Mouse (Mus musculus) midbrain, embryonic 12.5 days (tissue): ENCODE results near the gene Nav1. TPM values are rescaled to one million over a fixed set of nuclear protein-coding genes. Genes with fewer than 3 reads are reported as not detected.

Experiments
- ATAC-seq: fragments of 200-750 bp; cut with Nextera tagmentation; 2 replicates; pipeline ENCODE4 v1.8.0; 2017; ENCODE audit warnings: low read depth, moderate TSS enrichment, moderate library complexity; ENCODE audit not compliant: low FRiP score
- H3K27ac ChIP-seq: fragments of 300-500 bp; sonication (generic); replicated peaks from 2 replicates; pipeline ENCODE4 v1.5.1; 2016; ENCODE audit warnings: mild to moderate bottlenecking
- H3K27me3 ChIP-seq: fragments of 300-500 bp; sonication (generic); 2 replicates; pipeline ENCODE4 v1.6.1; 2016; ENCODE audit warnings: mild to moderate bottlenecking
- H3K36me3 ChIP-seq: fragments of 300-500 bp; sonication (generic); 2 replicates; pipeline ENCODE4 v1.6.1; 2016
- H3K4me1 ChIP-seq: fragments of 300-500 bp; sonication (generic); 2 replicates; pipeline ENCODE4 v1.6.1; 2016
- H3K4me2 ChIP-seq: fragments of 300-500 bp; sonication (generic); replicated peaks from 2 replicates; pipeline ENCODE4 v1.6.1; 2016; ENCODE audit warnings: mild to moderate bottlenecking, moderate library complexity
- H3K4me3 ChIP-seq: fragments of 300-500 bp; sonication (generic); 2 replicates; pipeline ENCODE4 v1.5.1; 2016; ENCODE audit warnings: mild to moderate bottlenecking
- H3K9ac ChIP-seq: fragments of 300-500 bp; sonication (generic); replicated peaks from 2 replicates; pipeline ENCODE4 v1.6.1; 2016; ENCODE audit warnings: mild to moderate bottlenecking, moderate library complexity
- H3K9me3 ChIP-seq: fragments of 300-500 bp; sonication (generic); 2 replicates; pipeline ENCODE4 v1.6.1; 2016; ENCODE audit warnings: mild to moderate bottlenecking
- WGBS: fragments of 180-500 bp; shearing (Covaris S2); methylation state at CpG from one replicate; pipeline ENCODE4 v1.1.7; 2016; 5-methylcytosine and 5-hydroxymethylcytosine counted together
- polyA plus RNA-seq: library from polyadenylated mRNA; unstranded; fragments of >200 nt; fragmentation: Nextera tagmentation; extraction: Ambion mirVana; gene quantifications from 2 replicates; pipeline ENCODE4 v1.2.1, GENCODE M21; 2016

Nav1 gene
- polyA plus RNA-seq, 1 experiment from 2014 or later: 25.6 TPM

- WGBS: 87% methylated on average over 6 of the region's 6 CpGs
- H3K36me3 ChIP-seq: peaks cover 51% of the 10 kb centered on the region
Observed at GRCm38 (mm10) chr1:135440986-135441385, 166.1 kb downstream of the Nav1 start.

GRCm38 (mm10) chr1:135438801-135439200 lies 168.3 kb downstream of the Nav1 start:
- Histone ChIP-seq H3K36me3 (peaks cover 47% of the 10 kb centered on the region), H3K4me3 (no peak overlapping the region), H3K9me3 (no peaks in the 10 kb centered on the region), H3K4me1 (no peaks in the 10 kb centered on the region), H3K27ac (no peak overlapping the region), H3K4me2 (no peak overlapping the region), H3K9ac (no peak overlapping the region), H3K27me3 (no peaks in the 10 kb centered on the region)
- ATAC-seq: no peak
- 91% methylated on average over 6 of the region's 6 CpGs for WGBS

More at GRCm38 (mm10) chr1:135440986-135441385, 166.1 kb downstream of the Nav1 start:
- Histone ChIP-seq H3K9ac (no peak overlapping the region), H3K4me1 (no peaks in the 10 kb centered on the region), H3K4me3 (no peak overlapping the region), H3K4me2 (no peak overlapping the region), H3K9me3 (no peaks in the 10 kb centered on the region), H3K27me3 (no peaks in the 10 kb centered on the region), H3K27ac (no peak overlapping the region)
- ATAC-seq: no peak

GRCm38 (mm10) chr1:135435823-135436222 lies 171.3 kb downstream of the Nav1 start:
- Histone ChIP-seq H3K27me3 (no peaks in the 10 kb centered on the region), H3K4me2 (no peak overlapping the region), H3K27ac (no peak overlapping the region), H3K4me3 (no peak overlapping the region), H3K9me3 (no peaks in the 10 kb centered on the region), H3K4me1 (peaks cover 14% of the 10 kb centered on the region), H3K9ac (no peak overlapping the region), H3K36me3 (peaks cover 17% of the 10 kb centered on the region)
- ATAC-seq: no peak
- WGBS: 48% methylated on average over 2 of the region's 2 CpGs

GRCm38 (mm10) chr1:135430669-135431017 lies 176.5 kb downstream of the Nav1 start:
- peak; percentile 62 for ATAC-seq
- H3K36me3 ChIP-seq: peaks cover 15% of the 10 kb centered on the region

GRCm38 (mm10) chr1:135429901-135430668 lies 177.0 kb downstream of the Nav1 start, which contains the start of gene Ipo9:
Ipo9 (minus strand) TSS chr1:135430499.
- under 1% methylated on average over 65 of the region's 65 CpGs for WGBS
- H3K36me3 ChIP-seq: peaks cover 20% of the 10 kb centered on the region
- peak within 1 kb of the TSS; percentile 79 for H3K4me3 ChIP-seq
- no peaks in the 10 kb centered on the region for H3K9me3 ChIP-seq
- peaks cover 39% of the 10 kb centered on the region for H3K4me1 ChIP-seq
- peak within 1 kb of the TSS; percentile 92 for H3K9ac ChIP-seq
- ATAC-seq: peak; percentile 95
- no peaks in the 10 kb centered on the region for H3K27me3 ChIP-seq
- H3K27ac ChIP-seq: peak within 1 kb of the TSS; percentile 90
- peak within 1 kb of the TSS; percentile 65 for H3K4me2 ChIP-seq

More at GRCm38 (mm10) chr1:135430669-135431017, 176.5 kb downstream of the Nav1 start:
- H3K9ac ChIP-seq: peak overlapping the region; percentile 92
- WGBS: 2% methylated on average over 14 of the region's 14 CpGs
- H3K27me3 ChIP-seq: no peaks in the 10 kb centered on the region
- H3K4me3 ChIP-seq: peak overlapping the region; percentile 79
- peak overlapping the region; percentile 65 for H3K4me2 ChIP-seq
- H3K9me3 ChIP-seq: no peaks in the 10 kb centered on the region
- H3K4me1 ChIP-seq: peaks cover 39% of the 10 kb centered on the region
- H3K27ac ChIP-seq: peak overlapping the region; percentile 90

GRCm38 (mm10) chr1:135427390-135427789 lies 179.7 kb downstream of the Nav1 start:
- H3K9me3 ChIP-seq: no peaks in the 10 kb centered on the region
- WGBS: 86% methylated on average over 6 of the region's 6 CpGs
- H3K4me1 ChIP-seq: peaks cover 39% of the 10 kb centered on the region
- ATAC-seq: no peak
- no peak overlapping the region for H3K27ac ChIP-seq
- peaks cover 45% of the 10 kb centered on the region for H3K36me3 ChIP-seq
- no peaks in the 10 kb centered on the region for H3K27me3 ChIP-seq
- no peak overlapping the region for H3K4me3 ChIP-seq
- H3K4me2 ChIP-seq: peak overlapping the region; percentile 65
- H3K9ac ChIP-seq: no peak overlapping the region

- Histone ChIP-seq H3K4me1 (peaks cover 34% of the 10 kb centered on the region), H3K27ac (no peak overlapping the region), H3K36me3 (peaks cover 45% of the 10 kb centered on the region), H3K4me2 (no peak overlapping the region), H3K27me3 (no peaks in the 10 kb centered on the region), H3K9ac (no peak overlapping the region), H3K4me3 (no peak overlapping the region), H3K9me3 (no peaks in the 10 kb centered on the region)
- WGBS: 96% methylated on average over 10 of the region's 10 CpGs
- ATAC-seq: no peak
Observed at GRCm38 (mm10) chr1:135426645-135427044, 180.4 kb downstream of the Nav1 start.

- no peak for ATAC-seq
- no peak overlapping the region for H3K4me2 ChIP-seq
- no peaks in the 10 kb centered on the region for H3K27me3 ChIP-seq
- H3K4me1 ChIP-seq: peaks cover 10% of the 10 kb centered on the region
- no peak overlapping the region for H3K4me3 ChIP-seq
- H3K9ac ChIP-seq: no peak overlapping the region
- H3K36me3 ChIP-seq: peaks cover 71% of the 10 kb centered on the region
- 97% methylated on average over 6 of the region's 6 CpGs for WGBS
- no peaks in the 10 kb centered on the region for H3K9me3 ChIP-seq
- no peak overlapping the region for H3K27ac ChIP-seq
Observed at GRCm38 (mm10) chr1:135422772-135423171, 184.3 kb downstream of the Nav1 start.

GRCm38 (mm10) chr1:135413996-135414395 lies 193.1 kb downstream of the Nav1 start:
- H3K27ac ChIP-seq: no peak overlapping the region
- no peak overlapping the region for H3K4me2 ChIP-seq
- no peak overlapping the region for H3K9ac ChIP-seq
- H3K4me3 ChIP-seq: no peak overlapping the region
- H3K36me3 ChIP-seq: peaks cover 96% of the 10 kb centered on the region
- H3K4me1 ChIP-seq: no peaks in the 10 kb centered on the region
- H3K9me3 ChIP-seq: no peaks in the 10 kb centered on the region
- no peaks in the 10 kb centered on the region for H3K27me3 ChIP-seq
- no peak for ATAC-seq

- H3K4me2 ChIP-seq: no peak overlapping the region
Observed at GRCm38 (mm10) chr1:135412130-135412529, 195.0 kb downstream of the Nav1 start.

GRCm38 (mm10) chr1:135410967-135411366 lies 196.1 kb downstream of the Nav1 start:
- ATAC-seq: no peak
- Histone ChIP-seq H3K27ac (no peak overlapping the region), H3K9me3 (no peaks in the 10 kb centered on the region), H3K36me3 (peaks cover 93% of the 10 kb centered on the region), H3K9ac (no peak overlapping the region), H3K4me1 (no peaks in the 10 kb centered on the region), H3K4me2 (no peak overlapping the region), H3K4me3 (no peak overlapping the region), H3K27me3 (no peaks in the 10 kb centered on the region)
- 87% methylated on average over 2 of the region's 2 CpGs for WGBS

More at GRCm38 (mm10) chr1:135412130-135412529, 195.0 kb downstream of the Nav1 start:
- WGBS: 86% methylated on average over 4 of the region's 4 CpGs
- ATAC-seq: no peak
- Histone ChIP-seq H3K4me3 (no peak overlapping the region), H3K4me1 (no peaks in the 10 kb centered on the region), H3K36me3 (peaks cover 95% of the 10 kb centered on the region), H3K27ac (no peak overlapping the region), H3K9me3 (no peaks in the 10 kb centered on the region), H3K27me3 (no peaks in the 10 kb centered on the region), H3K9ac (no peak overlapping the region)

- Histone ChIP-seq H3K4me3 (no peak overlapping the region), H3K27me3 (no peaks in the 10 kb centered on the region), H3K4me1 (no peaks in the 10 kb centered on the region), H3K4me2 (no peak overlapping the region), H3K27ac (no peak overlapping the region), H3K9ac (no peak overlapping the region), H3K36me3 (peaks cover 93% of the 10 kb centered on the region), H3K9me3 (no peaks in the 10 kb centered on the region)
- 97% methylated on average over 4 of the region's 4 CpGs for WGBS
- ATAC-seq: no peak
Observed at GRCm38 (mm10) chr1:135408973-135409372, 198.1 kb downstream of the Nav1 start.
